Mouse (Mus musculus) brain, embryonic 14.5 days (tissue): ENCODE results near the gene Crim1. TPM values are rescaled to one million over a fixed set of nuclear protein-coding genes. Genes with fewer than 3 reads are reported as not detected.

Experiments
- DNase-seq: peaks from one replicate; pipeline ENCODE4 v3.0.0-alpha.2; 2011; ENCODE audit warnings: low read depth
- CTCF ChIP-seq: fragments of 200-500 bp; IDR thresholded peaks from 2 replicates; pipeline ENCODE4 v1.5.1; 2012; ENCODE audit warnings: inconsistent platforms, mild to moderate bottlenecking, moderate library complexity, borderline replicate concordance; ENCODE audit not compliant: insufficient read depth, insufficient read length; ENCODE audit errors: extremely low read depth
- POLR2A ChIP-seq: fragments of 200-500 bp; IDR thresholded peaks from 2 replicates; pipeline ENCODE4 v1.6.1; 2012; ENCODE audit warnings: mild to moderate bottlenecking, inconsistent platforms, borderline replicate concordance; ENCODE audit not compliant: poor library complexity, insufficient read depth, insufficient read length, severe bottlenecking; ENCODE audit errors: extremely low read depth
- polyA plus RNA-seq: library from polyadenylated mRNA; depleted of rRNA; stranded (reverse); fragments of >200 nt; gene quantifications from 2 replicates; pipeline ENCODE4 v1.2.3, GENCODE M21; 2012; rRNA removed

The Crim1 gene
- polyA plus RNA-seq, 1 experiment: 39.5 TPM

DNA sequence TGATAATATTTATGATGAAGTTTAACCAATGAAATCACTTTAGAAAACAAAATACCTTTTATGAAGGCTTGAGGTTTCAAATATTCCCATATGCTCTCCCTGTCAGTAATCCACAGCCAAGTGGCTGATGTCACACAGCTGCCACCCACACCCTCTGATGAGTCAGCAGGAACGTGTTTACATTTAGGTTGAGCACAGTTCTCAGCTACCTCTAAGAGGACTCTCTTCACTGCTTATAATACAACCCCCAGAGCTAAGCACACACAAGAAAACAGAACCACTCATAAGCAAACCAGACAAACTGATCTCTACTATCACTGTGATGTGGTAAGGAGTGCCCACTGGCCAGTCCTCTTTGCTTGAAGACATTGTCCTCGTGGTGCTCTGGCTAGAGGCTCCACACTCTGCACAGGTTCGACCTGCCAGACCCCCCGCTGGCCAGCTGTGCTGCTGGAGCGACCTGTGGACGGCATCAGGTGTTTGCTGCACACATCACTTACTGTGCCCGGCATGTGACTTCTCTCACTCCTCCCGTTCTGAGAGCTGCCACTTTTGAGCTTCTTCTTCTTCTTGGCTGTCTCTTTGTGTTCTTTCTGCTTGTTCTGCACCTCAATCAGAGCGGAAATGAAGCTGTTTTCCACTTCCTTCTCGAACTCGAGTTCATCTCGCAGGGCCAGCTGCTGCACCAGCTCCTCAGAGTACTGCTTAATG, 200.2 kb downstream of the Crim1 start:
- TF ChIP-seq CTCF: no peak
- no peak for DNase-seq

- no peak for DNase-seq
- TF ChIP-seq POLR2A (no peak), CTCF (no peak)
Observed at GRCm38 (mm10) chr17:78401311-78401710, 201.3 kb downstream of the Crim1 start.

DNA sequence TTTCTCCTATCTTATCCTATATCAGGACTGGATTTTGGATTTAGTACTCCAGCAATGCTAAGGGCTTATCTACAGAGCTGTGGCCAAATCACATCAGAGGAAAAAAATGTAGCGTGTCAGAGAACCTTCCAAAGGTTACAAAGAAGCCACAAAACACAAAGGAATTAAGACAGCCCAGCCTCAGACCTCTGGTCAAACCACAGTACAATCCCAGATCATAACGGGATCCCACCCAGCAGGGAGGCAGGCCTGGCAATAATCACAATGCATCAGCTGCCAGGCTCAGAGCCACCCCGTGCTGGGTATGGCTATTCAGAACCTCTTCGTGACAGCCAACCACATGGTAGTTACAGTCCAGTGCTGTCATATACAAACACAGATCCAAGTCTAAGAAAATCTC, 201.7 kb downstream of the Crim1 start:
- TF ChIP-seq CTCF: no peak
- no peak for TF ChIP-seq POLR2A
- no peak for DNase-seq

DNA sequence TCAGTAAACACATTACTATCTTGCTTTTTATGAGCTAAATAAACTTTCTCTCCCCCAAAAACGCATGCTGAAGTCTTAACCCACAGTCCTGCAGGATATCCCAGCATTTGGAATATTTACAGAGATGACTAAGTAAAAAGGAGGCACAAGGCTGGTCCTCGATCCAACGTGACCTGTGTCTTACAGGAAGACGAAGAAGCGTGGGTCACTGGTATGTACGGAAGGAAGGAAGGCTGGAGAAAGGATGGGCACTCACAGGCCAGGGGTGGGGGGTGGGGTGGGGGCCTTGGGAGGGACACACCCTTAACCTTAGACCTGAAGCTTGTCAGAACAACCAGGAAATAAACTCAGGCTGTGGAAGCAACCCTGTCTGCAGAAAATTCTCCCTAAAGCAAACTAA, 202.1 kb downstream of the Crim1 start:
- no peak for DNase-seq
- TF ChIP-seq CTCF (no peak), POLR2A (no peak)

DNA sequence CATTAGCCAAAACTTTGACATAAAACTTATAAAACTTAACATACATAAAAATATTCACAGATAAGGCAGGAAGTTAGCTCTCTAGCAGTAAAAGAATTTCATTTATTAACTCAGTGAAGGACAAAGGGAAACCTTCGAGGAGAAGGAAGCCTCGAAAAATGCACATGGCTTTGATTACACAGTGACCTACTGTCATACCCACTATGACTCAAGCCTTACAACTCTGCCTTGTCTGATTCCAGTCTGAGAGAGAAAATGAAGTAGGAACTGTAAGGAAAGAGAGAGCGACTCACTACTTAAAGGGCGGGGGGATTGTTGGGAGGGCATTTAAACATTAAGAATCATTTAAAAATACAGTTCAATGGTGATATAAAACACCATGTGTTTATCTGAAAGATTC, 203.2 kb downstream of the Crim1 start:
- no peak for DNase-seq

GRCm38 (mm10) chr17:78403804-78404203, 203.8 kb downstream of the Crim1 start:
- DNase-seq: no peak

More for the DNA sequence above, 203.2 kb downstream of the Crim1 start:
- TF ChIP-seq CTCF (no peak), POLR2A (no peak)

GRCm38 (mm10) chr17:78405336-78405735, 205.3 kb downstream of the Crim1 start:
- no peak for DNase-seq

More at GRCm38 (mm10) chr17:78403804-78404203, 203.8 kb downstream of the Crim1 start:
- TF ChIP-seq CTCF (no peak), POLR2A (no peak)

GRCm38 (mm10) chr17:78406854-78407253, 206.8 kb downstream of the Crim1 start:
- no peak for DNase-seq

More at GRCm38 (mm10) chr17:78405336-78405735, 205.3 kb downstream of the Crim1 start:
- no peak for TF ChIP-seq POLR2A
- no peak for TF ChIP-seq CTCF

DNA sequence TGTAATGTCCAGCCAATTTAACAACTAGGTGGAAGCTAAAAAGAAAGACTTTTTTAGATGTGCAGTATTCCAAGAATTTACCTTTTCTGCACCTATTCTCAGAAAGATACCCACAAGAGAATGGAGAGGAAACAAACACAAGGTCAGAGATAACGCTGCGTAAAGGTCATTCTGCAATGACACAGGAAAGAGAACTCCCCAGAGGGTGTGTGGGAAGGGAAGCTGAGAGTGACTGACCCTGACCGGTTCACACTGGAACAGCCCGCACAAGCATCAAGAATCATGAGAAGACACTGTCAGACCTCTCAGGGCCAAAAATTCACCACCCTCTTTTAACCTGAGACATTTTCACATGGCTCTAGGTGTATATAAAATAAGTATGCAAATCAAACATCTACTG, 207.5 kb downstream of the Crim1 start:
- no peak for DNase-seq
- no peak for TF ChIP-seq POLR2A
- TF ChIP-seq CTCF: no peak

More at GRCm38 (mm10) chr17:78406854-78407253, 206.8 kb downstream of the Crim1 start:
- TF ChIP-seq CTCF: no peak
- no peak for TF ChIP-seq POLR2A

DNA sequence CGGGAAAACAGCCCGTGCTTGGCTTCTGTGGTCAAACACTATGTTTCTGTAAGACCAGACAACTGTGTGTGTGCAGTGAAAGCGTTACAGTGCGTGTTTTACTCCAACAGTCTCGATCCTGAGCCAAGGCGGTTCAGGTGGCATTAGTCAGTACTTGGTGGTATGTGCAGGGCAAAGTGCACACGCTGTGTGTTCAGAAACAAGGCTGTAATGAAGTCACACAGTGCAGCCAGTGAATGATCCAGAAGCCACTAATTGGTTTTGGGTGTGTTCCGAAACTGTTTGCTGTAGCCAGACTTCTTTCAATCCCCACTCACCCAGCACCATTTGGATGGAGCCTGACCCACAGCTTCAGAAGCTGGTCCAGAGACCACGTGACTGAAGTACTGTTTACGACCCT, 208.3 kb downstream of the Crim1 start:
- no peak for TF ChIP-seq POLR2A
- no peak for TF ChIP-seq CTCF
- peak; percentile 28 for DNase-seq

- TF ChIP-seq CTCF (no peak), POLR2A (no peak)
- peak; percentile 64 for DNase-seq
Observed at GRCm38 (mm10) chr17:78409900-78410299, 209.9 kb downstream of the Crim1 start.

- DNase-seq: no peak
- TF ChIP-seq CTCF: no peak
Observed at GRCm38 (mm10) chr17:78415255-78415654, 215.2 kb downstream of the Crim1 start.

- TF ChIP-seq CTCF: no peak
- TF ChIP-seq POLR2A: peak; percentile 59; the same call in 1 of the 2 replicates
- DNase-seq: peak; percentile 92
Observed at GRCm38 (mm10) chr17:78417381-78418281, 217.6 kb downstream of the Crim1 start, which contains the start of gene Fez2. Gene Fez2 (minus strand): TSS chr17:78418152.

DNA sequence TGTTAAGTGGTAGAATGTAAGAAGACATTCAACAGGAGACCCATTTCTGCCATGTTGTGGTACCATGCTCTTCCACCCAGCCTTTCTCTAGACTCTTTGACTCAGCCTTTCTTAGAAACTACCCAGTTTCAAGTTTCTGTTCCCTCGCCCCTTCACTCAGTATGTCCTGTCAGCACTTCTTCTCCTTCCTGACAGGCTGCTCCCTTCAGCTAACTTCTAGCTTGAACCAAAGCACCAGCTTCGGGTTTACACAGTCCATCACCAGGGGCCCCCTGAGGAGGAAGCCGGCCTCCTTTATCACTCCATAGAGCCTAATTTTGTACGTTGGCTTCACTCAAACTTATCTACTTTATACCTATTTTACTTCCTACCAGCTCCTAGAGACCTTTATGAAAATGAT, 219.2 kb downstream of the Crim1 start:
- no peak for DNase-seq
- no peak for TF ChIP-seq POLR2A
- no peak for TF ChIP-seq CTCF

DNA sequence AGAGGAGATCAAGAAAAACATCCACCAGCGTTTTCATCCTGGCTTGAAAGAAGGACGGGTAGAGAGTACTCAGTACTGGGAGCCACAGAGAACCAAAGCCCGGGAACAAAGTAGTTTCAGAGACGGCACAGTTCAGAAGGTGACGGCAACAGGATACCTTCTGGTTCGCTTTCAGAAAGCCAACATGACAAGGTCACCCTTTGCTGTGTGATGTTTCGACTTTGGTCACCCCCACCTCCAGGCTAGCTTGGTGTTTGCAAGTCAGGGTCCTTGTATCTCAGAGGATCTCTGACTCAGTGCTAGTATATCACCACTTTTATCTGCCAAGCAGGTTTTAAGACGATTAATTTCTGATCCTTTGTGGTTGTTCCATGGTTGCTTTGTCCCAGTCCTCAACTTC, 225.0 kb downstream of the Crim1 start:
- no peak for DNase-seq
- TF ChIP-seq CTCF (no peak), POLR2A (no peak)

Other genes with a start within 250 kb of the Crim1 start
- 29.5 and 35.2 TPM in 2 replicates for gene Fez2, start 217.9 kb downstream of the Crim1 start, polyA plus RNA-seq